Mouse (Mus musculus) embryo, embryonic 11 days (tissue): ENCODE data around the gene Per1.
"Not testable (repeated sequence)": the region's sequence is repeated elsewhere in the genome, so short reads cannot be mapped to it uniquely, and the experiment has no call there.

Experiments used
- DNase-seq: peaks from one replicate; pipeline ENCODE4 v3.0.0-alpha.2; 2015

Per1 gene

GRCm38 (mm10) chr11:69086390-69086789 lies 8.6 kb upstream of the Per1 start:
- no peak for DNase-seq

GRCm38 (mm10) chr11:69087082-69087481 lies 7.9 kb upstream of the Per1 start:
- DNase-seq, result no peak

GRCm38 (mm10) chr11:69087597-69087996 lies 7.4 kb upstream of the Per1 start:
- no peak for DNase-seq

GRCm38 (mm10) chr11:69088103-69088855 lies 6.7 kb upstream of the Per1 start, which contains the start of gene Vamp2:
Gene Vamp2, plus strand, starts transcription at chr11:69088490.
- DNase-seq, result peak; percentile 95

- DNase-seq, result no peak
Measured at GRCm38 (mm10) chr11:69088856-69089615, 6.0 kb upstream of the Per1 start.

GRCm38 (mm10) chr11:69089616-69090290 lies 5.3 kb upstream of the Per1 start:
- DNase-seq, result no peak

GRCm38 (mm10) chr11:69090367-69090766 lies 4.7 kb upstream of the Per1 start:
- no peak for DNase-seq

- no peak for DNase-seq
Measured at GRCm38 (mm10) chr11:69091566-69092385, 3.2 kb upstream of the Per1 start.

GRCm38 (mm10) chr11:69092386-69092751 lies 2.6 kb upstream of the Per1 start:
- DNase-seq, result peak; percentile 76

GRCm38 (mm10) chr11:69092871-69093270 lies 2.1 kb upstream of the Per1 start:
- no peak for DNase-seq

- not testable (repeated sequence) for DNase-seq
Measured at GRCm38 (mm10) chr11:69093856-69094255, 1.2 kb upstream of the Per1 start.

GRCm38 (mm10) chr11:69095511-69096231 lies 654 bp downstream of the Per1 start:
- DNase-seq, result no peak

GRCm38 (mm10) chr11:69096360-69096986 lies 1.5 kb downstream of the Per1 start:
- no peak for DNase-seq

- DNase-seq, result peak; percentile 87
Measured at GRCm38 (mm10) chr11:69096987-69097900, 2.2 kb downstream of the Per1 start.

GRCm38 (mm10) chr11:69098039-69098761 lies 3.2 kb downstream of the Per1 start:
- no peak for DNase-seq

- DNase-seq, result peak; percentile 96
Measured at GRCm38 (mm10) chr11:69098762-69099091, 3.7 kb downstream of the Per1 start.

- DNase-seq, result peak; percentile 33
Measured at GRCm38 (mm10) chr11:69099177-69099914, 4.3 kb downstream of the Per1 start.

GRCm38 (mm10) chr11:69099915-69100345 lies 4.9 kb downstream of the Per1 start:
- DNase-seq, result peak; percentile 92
